Mouse (Mus musculus) olfactory bulb, adult 2 months (tissue): ENCODE results near the gene Thumpd2. TPM values are rescaled to one million over a fixed set of nuclear protein-coding genes. Genes with fewer than 3 reads are reported as not detected.

Source experiments
- H3K27ac ChIP-seq: fragments of 200-500 bp; 2 replicates; pipeline ENCODE4 v1.5.1; 2012; ENCODE audit warnings: low read depth, low read length; ENCODE audit not compliant: insufficient read depth
- H3K4me1 ChIP-seq: fragments of 200-500 bp; 2 replicates; pipeline ENCODE4 v1.6.1; 2012; ENCODE audit warnings: low read length; ENCODE audit not compliant: control insufficient read depth, insufficient read depth
- H3K4me3 ChIP-seq: fragments of 200-500 bp; 2 replicates; pipeline ENCODE4 v1.5.1; 2012; ENCODE audit warnings: mild to moderate bottlenecking, low read depth, low read length, moderate library complexity; ENCODE audit not compliant: insufficient read depth
- CTCF ChIP-seq: fragments of 200-500 bp; IDR thresholded peaks from 2 replicates; pipeline ENCODE4 v1.5.1; 2012; ENCODE audit warnings: low read depth, mild to moderate bottlenecking, low read length, moderate library complexity; ENCODE audit not compliant: insufficient read depth
- POLR2A ChIP-seq: fragments of 200-500 bp; IDR thresholded peaks from 2 replicates; pipeline ENCODE4 v1.6.1; 2012; ENCODE audit warnings: mild to moderate bottlenecking, low read depth, low read length, moderate library complexity; ENCODE audit not compliant: insufficient read depth
- WGBS: fragments of 180-500 bp; shearing (Covaris S2); methylation state at CpG from one replicate; pipeline ENCODE4 v1.1.7; 2018; 5-methylcytosine and 5-hydroxymethylcytosine counted together
- polyA plus RNA-seq: library from polyadenylated mRNA; stranded (reverse); fragments of >200 nt; gene quantifications from 2 replicates; pipeline ENCODE4 v1.2.4, GENCODE M21; 2012; ENCODE audit warnings: low replicate concordance; ENCODE audit not compliant: missing spikeins, insufficient read depth, insufficient read length

Gene Thumpd2
- polyA plus RNA-seq, 1 experiment, result not detected

DNA sequence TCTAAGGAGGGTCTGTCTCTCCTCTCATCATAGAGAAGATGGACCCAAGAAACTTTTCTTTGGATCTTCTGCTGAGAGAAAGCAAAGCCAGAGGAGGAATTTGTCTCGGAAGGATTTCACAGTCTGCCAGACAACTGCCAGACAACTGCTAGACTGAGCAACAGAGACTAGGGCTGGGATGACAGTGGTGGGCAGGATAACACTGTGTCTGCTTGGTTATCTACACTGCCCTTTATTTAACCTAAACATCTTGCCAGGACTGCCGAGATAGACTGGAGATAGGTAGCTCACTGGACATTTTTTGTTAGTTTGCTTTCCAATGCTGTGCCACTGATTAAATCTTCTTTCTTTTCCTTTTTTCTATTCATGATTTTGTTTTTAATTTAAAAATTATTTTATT, 23.2 kb downstream of the Thumpd2 start:
- no peak overlapping the region for H3K27ac ChIP-seq
- no peak overlapping the region for H3K4me3 ChIP-seq
- 93% methylated on average over 2 of the region's 2 CpGs for WGBS

GRCm38 (mm10) chr17:81038707-81039408, 26.0 kb downstream of the Thumpd2 start:
- Histone ChIP-seq H3K4me3 (no peak overlapping the region), H3K4me1 (no peaks in the 10 kb centered on the region; the same call in 1 of the 2 replicates), H3K27ac (no peak overlapping the region)
- no peak for TF ChIP-seq POLR2A
- no peak for TF ChIP-seq CTCF
- 95% methylated on average over 2 of the region's 2 CpGs for WGBS

More for the DNA sequence above, 23.2 kb downstream of the Thumpd2 start:
- no peaks in the 10 kb centered on the region; the same call in 1 of the 2 replicates for H3K4me1 ChIP-seq
- TF ChIP-seq CTCF, result no peak
- no peak for TF ChIP-seq POLR2A

DNA sequence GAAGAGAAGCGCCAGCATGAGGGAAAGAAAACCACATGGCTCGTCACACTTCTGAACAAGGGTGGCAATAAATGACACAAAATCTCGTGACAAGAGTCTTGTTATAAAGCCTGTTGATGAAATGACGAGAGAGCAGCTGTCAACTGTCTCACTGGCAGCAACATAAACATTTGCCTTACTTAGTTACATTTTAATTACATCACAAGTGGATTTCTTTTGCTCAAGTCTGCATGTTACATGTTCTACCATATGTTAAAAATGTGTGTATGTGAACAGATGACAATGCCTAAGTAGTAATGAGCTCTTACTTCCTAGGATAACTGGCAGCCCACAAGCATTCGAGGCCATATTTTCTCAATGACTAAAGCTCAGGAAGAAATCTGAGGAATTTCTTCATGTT, 29.5 kb downstream of the Thumpd2 start:
- Histone ChIP-seq H3K27ac (no peak overlapping the region), H3K4me1 (no peaks in the 10 kb centered on the region; the same call in 1 of the 2 replicates), H3K4me3 (no peak overlapping the region)
- TF ChIP-seq POLR2A (no peak), CTCF (no peak)
- 88% methylated on average over 5 of the region's 5 CpGs for WGBS

- Histone ChIP-seq H3K4me3 (no peak overlapping the region), H3K27ac (no peak overlapping the region), H3K4me1 (no peaks in the 10 kb centered on the region)
- 79% methylated on average over 2 of the region's 2 CpGs for WGBS
- TF ChIP-seq POLR2A (no peak), CTCF (no peak)
These were observed 31.9 kb downstream of the Thumpd2 start for GRCm38 (mm10) chr17:81032957-81033356.

- TF ChIP-seq POLR2A, result no peak
- H3K4me3 ChIP-seq, result no peak overlapping the region
- 93% methylated on average over 3 of the region's 3 CpGs for WGBS
- H3K27ac ChIP-seq, result no peak overlapping the region
- 0 out of 2 replicates have a peak, but pooled peaks cover 2% of the 10 kb centered on the region for H3K4me1 ChIP-seq
These were observed 32.9 kb downstream of the Thumpd2 start for GRCm38 (mm10) chr17:81031830-81032442.

GRCm38 (mm10) chr17:81027331-81027730, 37.6 kb downstream of the Thumpd2 start:
- Histone ChIP-seq H3K4me1 (0 out of 2 replicates have a peak, but pooled peaks cover 2% of the 10 kb centered on the region), H3K27ac (no peak overlapping the region), H3K4me3 (no peak overlapping the region)
- 89% methylated on average over 6 of the region's 6 CpGs for WGBS
- TF ChIP-seq CTCF (no peak), POLR2A (no peak)

- WGBS, result 80% methylated on average over 1 of the region's 1 CpGs
- Histone ChIP-seq H3K27ac (no peak overlapping the region), H3K4me1 (0 out of 2 replicates have a peak, but pooled peaks cover 2% of the 10 kb centered on the region)
These were observed 47.8 kb downstream of the Thumpd2 start for GRCm38 (mm10) chr17:81017132-81017531.

DNA sequence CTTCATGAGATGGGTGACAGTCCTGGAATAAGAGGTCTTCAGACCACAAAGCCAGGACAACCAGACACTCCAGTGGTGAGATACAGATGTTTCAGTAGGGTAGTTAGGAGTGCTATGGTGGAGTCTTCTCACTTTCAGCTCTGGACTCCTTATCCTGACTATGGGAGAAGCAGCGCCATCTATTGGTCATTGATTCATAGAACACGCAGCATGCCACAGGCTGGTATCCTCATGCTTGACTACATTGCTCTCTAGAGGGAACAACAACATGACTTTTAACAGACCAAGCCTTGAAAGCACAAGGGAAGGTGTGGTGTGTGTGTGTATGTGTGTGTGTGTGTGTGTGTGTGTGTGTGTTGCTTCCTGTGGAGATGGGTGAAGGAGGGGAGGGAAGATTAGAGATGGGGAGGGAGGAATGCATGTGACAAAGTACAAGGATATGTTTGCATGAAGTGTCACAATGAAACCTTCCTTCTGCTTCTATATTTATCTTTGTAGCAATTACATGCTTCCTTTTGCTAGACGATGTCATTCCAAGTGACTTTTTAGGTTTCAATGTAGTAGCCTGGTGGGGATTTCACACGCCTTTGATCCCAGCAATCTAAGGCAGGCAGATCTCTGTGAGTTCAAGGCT, 49.0 kb downstream of the Thumpd2 start:
- no peak overlapping the region for H3K27ac ChIP-seq
- peaks cover 7% of the 10 kb centered on the region for H3K4me1 ChIP-seq
- TF ChIP-seq POLR2A, result no peak
- no peak for TF ChIP-seq CTCF
- H3K4me3 ChIP-seq, result no peak overlapping the region
- WGBS, result 55% methylated on average over 4 of the region's 4 CpGs

More at GRCm38 (mm10) chr17:81017132-81017531, 47.8 kb downstream of the Thumpd2 start:
- TF ChIP-seq POLR2A, result no peak
- no peak for TF ChIP-seq CTCF
- H3K4me3 ChIP-seq, result no peak overlapping the region
